Mouse (Mus musculus): ENCODE measurements around the gene Mylip. TPM values are rescaled to one million over a fixed set of nuclear protein-coding genes. Genes with fewer than 3 reads are reported as not detected.

Gene Mylip
- polyA plus RNA-seq, 1 experiment from 2014 or later = 5.2 TPM

DNA sequence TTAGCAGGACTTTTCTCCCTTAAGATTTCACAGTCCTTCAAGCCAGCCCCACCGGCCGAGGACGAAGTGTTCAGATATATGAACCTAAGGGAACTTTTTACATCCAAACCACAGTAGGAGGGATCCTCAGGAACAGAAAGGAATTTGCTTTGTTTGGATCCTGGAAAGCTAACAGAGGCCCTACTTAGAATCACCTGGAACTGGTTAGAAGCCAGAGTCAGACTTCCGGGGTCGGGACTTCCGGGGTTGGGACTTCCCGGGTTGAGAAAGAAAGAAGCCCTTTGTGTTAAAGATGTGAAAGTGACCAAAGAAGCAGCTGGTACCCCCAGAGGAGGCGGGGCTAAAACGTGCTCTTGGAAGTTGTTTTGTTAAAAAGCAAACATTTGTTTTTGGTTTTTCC lies 24.5 kb downstream of the Mylip start:
- Histone ChIP-seq H3K4me2 (replicated peaks) (no peak overlapping the region), H3K9me3 (ENCODE audit: control insufficient read depth, low read length) (no peaks in the 10 kb centered on the region), H3K4me3 (replicated peaks; ENCODE audit: low read length) (no peak overlapping the region), H3K27me3 (ENCODE audit: control insufficient read depth, insufficient read depth, low read length) (no peaks in the 10 kb centered on the region), H3K36me3 (replicated peaks; ENCODE audit: control insufficient read depth, insufficient read depth) (peaks cover 28% of the 10 kb centered on the region), H3K27ac (no peak overlapping the region), H3K4me1 (replicated peaks; ENCODE audit: control insufficient read depth, insufficient read depth, low read length) (peaks cover 10% of the 10 kb centered on the region), H3K9ac (no peak overlapping the region)
- 56% methylated on average over 9 of the region's 9 CpGs for WGBS
- ATAC-seq (ENCODE audit: low FRiP score) (no peak), DNase-seq (ENCODE audit: low spot score) (no peak)

DNA sequence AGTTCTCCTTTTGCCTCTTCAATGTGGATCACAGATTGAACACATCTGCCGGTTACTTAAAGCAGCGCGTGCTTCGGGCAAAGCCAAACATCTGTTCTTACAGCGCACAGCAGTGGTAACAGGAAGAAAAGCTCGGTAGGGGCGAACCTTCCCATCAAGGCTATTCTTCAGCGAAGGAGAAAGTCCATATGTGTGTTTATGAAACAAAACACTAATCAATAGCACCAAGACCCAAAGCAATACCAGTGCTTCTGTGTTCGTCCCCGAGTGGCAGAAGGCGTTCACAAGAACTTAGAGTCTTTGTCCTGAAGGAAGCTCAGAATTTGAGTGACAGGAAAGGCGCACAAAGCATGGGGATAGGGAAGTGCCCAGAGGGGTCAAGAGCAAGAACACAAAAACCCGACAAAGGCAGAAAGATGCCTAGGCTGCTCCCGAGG lies 27.1 kb downstream of the Mylip start:
- ATAC-seq (ENCODE audit: low FRiP score) (no peak), DNase-seq (ENCODE audit: low spot score) (peak; percentile 49)
- Histone ChIP-seq H3K4me1 (replicated peaks; ENCODE audit: control insufficient read depth, insufficient read depth, low read length) (peaks cover 15% of the 10 kb centered on the region), H3K9me3 (ENCODE audit: control insufficient read depth, low read length) (no peaks in the 10 kb centered on the region), H3K27me3 (ENCODE audit: control insufficient read depth, insufficient read depth, low read length) (no peaks in the 10 kb centered on the region), H3K4me2 (replicated peaks) (peak overlapping the region; percentile 33), H3K36me3 (replicated peaks; ENCODE audit: control insufficient read depth, insufficient read depth) (peaks cover 9% of the 10 kb centered on the region), H3K9ac (0 out of 2 replicates have a peak overlapping the region, but pooled peaks have one; percentile 12), H3K4me3 (replicated peaks; ENCODE audit: low read length) (no peak overlapping the region), H3K27ac (no peak overlapping the region)
- whole genome bisulfite sequencing = 20% methylated on average over 14 of the region's 14 CpGs

DNA sequence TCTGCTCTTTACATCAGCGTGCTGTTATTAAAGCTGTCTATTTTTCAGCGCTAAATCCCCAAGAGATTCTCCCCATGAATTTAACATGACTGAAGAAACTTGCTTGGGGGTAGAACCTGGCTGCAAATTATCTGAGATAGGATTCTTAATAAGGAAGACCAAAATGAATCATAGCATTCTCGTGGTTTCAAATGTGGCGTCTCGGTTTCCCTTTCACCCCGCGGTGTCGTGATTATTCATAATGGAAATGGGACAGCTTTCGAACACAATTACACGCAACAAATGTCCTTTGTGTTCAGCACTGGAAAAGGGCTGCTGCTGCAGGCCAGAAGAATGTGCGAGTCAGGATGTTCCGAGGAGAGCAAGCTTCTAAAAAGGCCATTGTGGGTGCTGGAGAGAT lies 29.4 kb downstream of the Mylip start:
- Histone ChIP-seq H3K27ac (peak overlapping the region; percentile 64), H3K4me1 (replicated peaks; ENCODE audit: control insufficient read depth, insufficient read depth, low read length) (peaks cover 15% of the 10 kb centered on the region), H3K4me3 (replicated peaks; ENCODE audit: low read length) (no peak overlapping the region), H3K36me3 (replicated peaks; ENCODE audit: control insufficient read depth, insufficient read depth) (no peaks in the 10 kb centered on the region), H3K4me2 (replicated peaks) (peak overlapping the region; percentile 2; the same call in 1 of the 2 replicates), H3K9ac (no peak overlapping the region), H3K9me3 (ENCODE audit: control insufficient read depth, low read length) (no peaks in the 10 kb centered on the region), H3K27me3 (ENCODE audit: control insufficient read depth, insufficient read depth, low read length) (no peaks in the 10 kb centered on the region)
- ATAC-seq (ENCODE audit: low FRiP score) = no peak
- 20% methylated on average over 12 of the region's 12 CpGs for WGBS
- peak; percentile 64 for DNase-seq (ENCODE audit: low spot score)

DNA sequence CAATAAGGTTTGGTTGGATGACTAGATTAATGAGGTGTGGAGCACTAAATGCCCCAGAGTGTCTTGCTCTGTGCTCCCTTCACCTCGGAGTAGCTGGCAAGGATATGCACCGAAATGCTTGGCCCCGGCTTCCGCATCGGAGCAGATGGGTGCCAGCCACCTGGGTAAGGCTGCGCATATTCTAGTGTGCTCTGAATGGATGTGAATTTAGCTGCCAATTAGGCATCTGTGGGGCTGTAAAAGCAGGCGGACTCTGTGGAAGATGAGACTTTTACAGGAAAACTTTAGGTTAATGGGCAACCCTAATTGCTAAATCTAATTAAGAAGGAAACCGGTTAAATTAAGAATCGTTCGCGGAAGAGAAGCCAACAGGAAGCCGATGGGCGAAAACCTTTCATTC lies 32.7 kb downstream of the Mylip start:
- no peak overlapping the region for H3K27ac ChIP-seq
- no peak overlapping the region for H3K4me3 ChIP-seq (replicated peaks; ENCODE audit: low read length)

DNA sequence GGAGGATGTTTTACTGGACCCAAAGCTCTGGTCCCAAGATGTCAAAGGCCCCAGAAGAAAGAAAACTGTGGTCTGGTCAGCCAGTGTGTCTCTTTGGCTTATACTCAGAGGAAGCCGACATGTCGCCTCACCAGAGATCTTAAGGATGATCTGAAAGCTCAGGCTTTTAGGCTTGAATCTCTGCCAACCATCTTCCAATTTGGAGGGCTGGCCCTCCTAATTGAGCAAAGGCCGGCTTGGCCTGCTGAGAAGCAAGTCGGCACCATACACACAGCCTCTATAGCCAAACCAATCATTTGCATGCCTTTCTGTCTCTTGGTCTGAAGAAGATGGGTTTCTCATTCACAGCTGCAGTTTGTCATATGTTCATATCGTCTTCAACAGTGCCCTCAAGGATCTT lies 33.2 kb downstream of the Mylip start:
- Histone ChIP-seq H3K27ac (no peak overlapping the region), H3K9me3 (ENCODE audit: control insufficient read depth, low read length) (no peaks in the 10 kb centered on the region), H3K4me3 (replicated peaks; ENCODE audit: low read length) (no peak overlapping the region), H3K27me3 (ENCODE audit: control insufficient read depth, insufficient read depth, low read length) (no peaks in the 10 kb centered on the region), H3K9ac (no peak overlapping the region), H3K4me2 (replicated peaks) (no peak overlapping the region), H3K4me1 (replicated peaks; ENCODE audit: control insufficient read depth, insufficient read depth, low read length) (peaks cover 12% of the 10 kb centered on the region), H3K36me3 (replicated peaks; ENCODE audit: control insufficient read depth, insufficient read depth) (no peaks in the 10 kb centered on the region)
- ATAC-seq (ENCODE audit: low FRiP score) (no peak), DNase-seq (ENCODE audit: low spot score) (no peak)
- 68% methylated on average over 5 of the region's 5 CpGs for WGBS

More for the DNA sequence above, 32.7 kb downstream of the Mylip start:
- no peak for ATAC-seq (ENCODE audit: low FRiP score)
- H3K36me3 ChIP-seq (replicated peaks; ENCODE audit: control insufficient read depth, insufficient read depth) = no peaks in the 10 kb centered on the region
- no peak overlapping the region for H3K4me2 ChIP-seq (replicated peaks)
- H3K9ac ChIP-seq = no peak overlapping the region
- H3K9me3 ChIP-seq (ENCODE audit: control insufficient read depth, low read length) = no peaks in the 10 kb centered on the region
- no peak for DNase-seq (ENCODE audit: low spot score)
- 57% methylated on average over 13 of the region's 13 CpGs for WGBS
- H3K4me1 ChIP-seq (replicated peaks; ENCODE audit: control insufficient read depth, insufficient read depth, low read length) = peaks cover 12% of the 10 kb centered on the region
- no peaks in the 10 kb centered on the region for H3K27me3 ChIP-seq (ENCODE audit: control insufficient read depth, insufficient read depth, low read length)

DNA sequence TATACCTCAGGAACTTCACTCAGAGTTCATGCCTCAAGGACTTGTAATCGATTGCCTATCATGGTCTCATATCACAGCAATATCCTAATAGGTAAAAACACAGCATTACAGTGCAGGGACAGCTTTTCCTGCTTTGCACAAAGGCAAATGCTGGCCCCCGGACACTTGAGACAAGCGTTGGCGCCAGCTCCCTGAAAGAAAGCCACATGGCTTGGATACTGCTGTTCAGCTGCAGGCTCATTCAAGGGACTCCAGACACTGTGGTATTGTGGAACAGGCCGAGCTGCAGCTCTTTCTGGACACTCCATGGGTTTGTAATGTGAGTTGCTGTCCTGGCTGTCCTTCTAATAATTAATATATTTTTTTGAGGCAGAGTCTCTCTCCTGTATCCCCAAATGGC lies 34.4 kb downstream of the Mylip start:
- DNase-seq (ENCODE audit: low spot score) = no peak
- Histone ChIP-seq H3K4me1 (replicated peaks; ENCODE audit: control insufficient read depth, insufficient read depth, low read length) (peaks cover 6% of the 10 kb centered on the region), H3K9me3 (ENCODE audit: control insufficient read depth, low read length) (no peaks in the 10 kb centered on the region), H3K9ac (no peak overlapping the region), H3K4me2 (replicated peaks) (no peak overlapping the region), H3K4me3 (replicated peaks; ENCODE audit: low read length) (no peak overlapping the region), H3K27me3 (ENCODE audit: control insufficient read depth, insufficient read depth, low read length) (no peaks in the 10 kb centered on the region), H3K27ac (no peak overlapping the region), H3K36me3 (replicated peaks; ENCODE audit: control insufficient read depth, insufficient read depth) (no peaks in the 10 kb centered on the region)
- WGBS = 88% methylated on average over 5 of the region's 5 CpGs
- no peak for ATAC-seq (ENCODE audit: low FRiP score)

DNA sequence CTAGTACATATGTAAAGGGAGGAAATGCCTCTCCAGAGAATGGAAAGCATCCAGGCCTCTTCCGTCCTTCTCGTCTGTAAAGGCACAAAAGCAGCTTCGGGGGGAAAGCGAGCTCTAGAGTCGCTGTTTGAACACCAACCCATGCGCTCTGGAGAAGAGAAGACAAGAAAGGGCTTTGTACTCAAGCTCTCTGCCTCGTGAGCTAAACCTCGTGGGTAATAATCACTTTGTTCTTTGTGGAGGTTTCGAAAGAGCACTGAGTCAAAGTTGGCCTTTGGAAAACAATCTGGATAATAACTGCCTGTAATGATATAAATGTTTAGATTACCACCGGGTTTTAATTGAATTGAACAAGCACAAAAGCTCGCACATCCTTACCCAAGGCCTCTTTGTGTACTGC lies 39.7 kb downstream of the Mylip start:
- Histone ChIP-seq H3K9me3 (ENCODE audit: control insufficient read depth, low read length) (no peaks in the 10 kb centered on the region), H3K4me2 (replicated peaks) (no peak overlapping the region), H3K4me1 (replicated peaks; ENCODE audit: control insufficient read depth, insufficient read depth, low read length) (no peaks in the 10 kb centered on the region), H3K9ac (no peak overlapping the region), H3K27me3 (ENCODE audit: control insufficient read depth, insufficient read depth, low read length) (no peaks in the 10 kb centered on the region), H3K36me3 (replicated peaks; ENCODE audit: control insufficient read depth, insufficient read depth) (no peaks in the 10 kb centered on the region), H3K27ac (no peak overlapping the region), H3K4me3 (replicated peaks; ENCODE audit: low read length) (no peak overlapping the region)
- no peak for DNase-seq (ENCODE audit: low spot score)
- no peak for ATAC-seq (ENCODE audit: low FRiP score)
- 51% methylated on average over 11 of the region's 11 CpGs for WGBS

DNA sequence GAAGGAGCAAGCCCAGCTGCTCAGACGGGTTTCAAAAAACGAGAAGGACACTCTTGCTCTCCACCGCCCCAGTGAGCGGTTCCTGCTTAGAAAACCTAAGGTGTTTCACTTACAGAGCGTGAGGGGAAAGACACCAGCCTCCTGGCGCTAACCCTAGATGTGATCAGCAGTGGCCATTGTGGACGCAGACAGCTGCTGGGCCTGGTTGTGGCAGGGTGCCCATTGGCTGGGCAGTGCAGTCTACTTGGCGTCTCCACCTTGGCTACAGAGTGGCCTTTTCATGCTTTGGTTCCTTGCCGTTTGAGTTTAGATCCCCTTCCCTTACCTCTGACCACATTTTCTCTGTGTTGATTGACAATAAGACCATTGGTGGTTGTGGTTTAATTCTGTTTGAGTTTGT lies 47.6 kb downstream of the Mylip start:
- Histone ChIP-seq H3K4me2 (replicated peaks) (no peak overlapping the region), H3K4me1 (replicated peaks; ENCODE audit: control insufficient read depth, insufficient read depth, low read length) (no peaks in the 10 kb centered on the region), H3K9ac (no peak overlapping the region), H3K36me3 (replicated peaks; ENCODE audit: control insufficient read depth, insufficient read depth) (no peaks in the 10 kb centered on the region), H3K27ac (no peak overlapping the region), H3K27me3 (ENCODE audit: control insufficient read depth, insufficient read depth, low read length) (no peaks in the 10 kb centered on the region), H3K4me3 (replicated peaks; ENCODE audit: low read length) (no peak overlapping the region), H3K9me3 (ENCODE audit: control insufficient read depth, low read length) (no peaks in the 10 kb centered on the region)
- DNase-seq (ENCODE audit: low spot score) (no peak), ATAC-seq (ENCODE audit: low FRiP score) (no peak)
- 87% methylated on average over 9 of the region's 9 CpGs for WGBS

DNA sequence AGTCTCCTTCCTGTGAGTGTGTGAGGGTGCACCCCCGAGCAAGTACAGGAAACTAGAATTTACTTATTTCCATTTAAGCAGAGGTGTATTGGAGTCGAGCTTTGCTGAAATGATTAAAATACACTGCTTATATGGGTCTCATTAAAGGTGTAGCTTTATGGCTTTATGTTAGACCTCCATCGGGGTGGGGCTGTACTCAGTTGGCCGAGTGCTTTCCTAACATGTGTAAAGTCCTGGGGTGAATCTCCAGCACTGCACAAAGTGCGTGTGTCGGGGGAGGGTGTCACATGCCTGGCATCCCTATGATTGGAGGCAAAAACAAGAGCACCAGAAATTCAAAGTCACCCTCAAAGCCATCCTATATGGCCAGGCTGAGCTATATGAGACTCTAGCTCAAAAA lies 49.3 kb downstream of the Mylip start:
- H3K9me3 ChIP-seq (ENCODE audit: control insufficient read depth, low read length) = no peaks in the 10 kb centered on the region
- no peaks in the 10 kb centered on the region for H3K36me3 ChIP-seq (replicated peaks; ENCODE audit: control insufficient read depth, insufficient read depth)
- ATAC-seq (ENCODE audit: low FRiP score) (no peak), DNase-seq (ENCODE audit: low spot score) (no peak)
- H3K27ac ChIP-seq = no peak overlapping the region
- no peaks in the 10 kb centered on the region for H3K4me1 ChIP-seq (replicated peaks; ENCODE audit: control insufficient read depth, insufficient read depth, low read length)
- no peak overlapping the region for H3K4me3 ChIP-seq (replicated peaks; ENCODE audit: low read length)
- H3K27me3 ChIP-seq (ENCODE audit: control insufficient read depth, insufficient read depth, low read length) = no peaks in the 10 kb centered on the region
- no peak overlapping the region for H3K9ac ChIP-seq
- 90% methylated on average over 6 of the region's 6 CpGs for WGBS
- no peak overlapping the region for H3K4me2 ChIP-seq (replicated peaks)

DNA sequence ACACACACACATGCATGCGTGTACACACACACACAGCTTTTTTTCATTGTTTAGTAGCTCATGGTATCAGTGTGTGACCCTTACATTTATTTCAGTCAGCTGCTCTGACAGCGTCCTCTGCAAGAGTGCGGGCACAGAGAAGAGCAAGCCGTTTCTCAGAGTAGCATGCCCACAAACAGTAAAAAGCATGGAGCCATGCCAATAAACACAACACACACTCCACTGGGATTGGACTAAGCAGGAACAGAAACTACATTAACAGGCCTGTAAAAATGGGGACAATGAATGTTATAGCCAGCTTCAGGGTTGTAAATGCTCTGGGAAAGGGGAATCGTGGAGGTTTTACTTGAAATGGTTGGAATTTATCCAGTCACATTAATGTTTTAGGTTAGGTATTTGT lies 50.7 kb downstream of the Mylip start:
- Histone ChIP-seq H3K27me3 (ENCODE audit: control insufficient read depth, insufficient read depth, low read length) (no peaks in the 10 kb centered on the region), H3K4me2 (replicated peaks) (no peak overlapping the region), H3K4me3 (replicated peaks; ENCODE audit: low read length) (no peak overlapping the region), H3K4me1 (replicated peaks; ENCODE audit: control insufficient read depth, insufficient read depth, low read length) (no peaks in the 10 kb centered on the region), H3K27ac (no peak overlapping the region), H3K9ac (no peak overlapping the region), H3K9me3 (ENCODE audit: control insufficient read depth, low read length) (no peaks in the 10 kb centered on the region), H3K36me3 (replicated peaks; ENCODE audit: control insufficient read depth, insufficient read depth) (no peaks in the 10 kb centered on the region)
- ATAC-seq (ENCODE audit: low FRiP score) (no peak), DNase-seq (ENCODE audit: low spot score) (no peak)
- 73% methylated on average over 5 of the region's 5 CpGs for WGBS

Measured in hindbrain, embryonic 14.5 days (tissue).